Mouse (Mus musculus) T-helper 17 cell (primary cell): ENCODE measurements around the gene Hspa13.

Source experiments
- in situ Hi-C, 2 experiments: fragments of 300-600 bp; cut with MboI, MseI; formaldehyde crosslinking; loops; 1 replicate in 1 of 2; 2 replicates in 1 of 2; pipeline ENCODE4 v1.15.1; 2025; ENCODE audit warnings: high pct_unique_total_duplicates in 2 of 2

The Hspa13 gene

GRCm38 (mm10) chr16:75766388-75767249 is at the start of gene Hspa13:
TSS of gene Hspa13 (minus strand) at chr16:75767104.
- in situ Hi-C loops: loop anchor here (10.0 to 25.0 kb wide), 2 partner anchors 138 to 621 kb away; no protein-coding TSS in a partner anchor

- in situ Hi-C loops: loop anchor here in 1 of 2 experiments (10.0 kb wide), 2 partner anchors 84 to 246 kb away; partner anchors contain the start of gene Samsn1
These were observed 12.4 kb upstream of the Hspa13 start for GRCm38 (mm10) chr16:75779271-75779670.

- in situ Hi-C loops: loop anchor here in 1 of 2 experiments (5.0 to 25.0 kb wide), 5 partner anchors 46 to 614 kb away; partner anchors contain the start of gene Samsn1
These were observed 6.3 kb upstream of the Hspa13 start for GRCm38 (mm10) chr16:75773222-75773621.

- in situ Hi-C loops: loop anchor here (10.0 to 25.0 kb wide), 2 partner anchors 137 to 620 kb away; no protein-coding TSS in a partner anchor
These were observed 522 bp upstream of the Hspa13 start for GRCm38 (mm10) chr16:75767250-75768002.

GRCm38 (mm10) chr16:75752876-75753275 is 14.0 kb downstream of the Hspa13 start:
- in situ Hi-C loops: loop anchor here in 1 of 2 experiments (25.0 kb wide), 1 partner anchor 634 kb away; no protein-coding TSS in a partner anchor

- in situ Hi-C loops: loop anchor here in 1 of 2 experiments (25.0 kb wide), 1 partner anchor 637 kb away; no protein-coding TSS in a partner anchor
These were observed 16.8 kb downstream of the Hspa13 start for GRCm38 (mm10) chr16:75750103-75750502.

GRCm38 (mm10) chr16:75748926-75749325 is 18.0 kb downstream of the Hspa13 start:
- in situ Hi-C loops: no loop called here

GRCm38 (mm10) chr16:75744014-75744413 is 22.9 kb downstream of the Hspa13 start:
- in situ Hi-C loops: no loop called here

- in situ Hi-C loops: no loop called here
These were observed 49.3 kb downstream of the Hspa13 start for GRCm38 (mm10) chr16:75717405-75718173.

GRCm38 (mm10) chr16:75696176-75696575 is 70.7 kb downstream of the Hspa13 start:
- in situ Hi-C loops: loop anchor here in 1 of 2 experiments (10.0 kb wide), 2 partner anchors 79 to 429 kb away; no protein-coding TSS in a partner anchor
